Mouse (Mus musculus): ENCODE measurements around the gene Sdk1. TPM values are rescaled to one million over a fixed set of nuclear protein-coding genes. Genes with fewer than 3 reads are reported as not detected.

Sdk1 gene
- polyA plus RNA-seq, 1 experiment = 4.0 TPM

GRCm38 (mm10) chr5:141782330-141782729, 541.0 kb downstream of the Sdk1 start:
- no peak overlapping the region for H3K4me3 ChIP-seq (ENCODE audit: control insufficient read depth, low read depth, low read length)
- H3K27me3 ChIP-seq (ENCODE audit: control insufficient read depth, insufficient read depth, low read length) = no peaks in the 10 kb centered on the region
- TF ChIP-seq CTCF (IDR thresholded peaks at IDR 0.05; ENCODE audit: control insufficient read depth, insufficient read depth, insufficient replicate concordance, low read depth, low read length) = no peak
- no peak for TF ChIP-seq POLR2A (IDR thresholded peaks at IDR 0.05; ENCODE audit: control insufficient read depth, low read depth, low read length)
- H3K4me1 ChIP-seq (ENCODE audit: control insufficient read depth, insufficient read depth, low read length) = peaks cover 2% of the 10 kb centered on the region; the same call in 1 of the 2 replicates
- H3K27ac ChIP-seq (ENCODE audit: control insufficient read depth, insufficient read depth, low read depth, low read length) = no peak overlapping the region
- H3K36me3 ChIP-seq (ENCODE audit: control insufficient read depth, insufficient read depth, low read length) = no peaks in the 10 kb centered on the region

- TF ChIP-seq POLR2A (IDR thresholded peaks at IDR 0.05; ENCODE audit: control insufficient read depth, low read depth, low read length) = no peak
- no peak for TF ChIP-seq CTCF (IDR thresholded peaks at IDR 0.05; ENCODE audit: control insufficient read depth, insufficient read depth, insufficient replicate concordance, low read depth, low read length)
- Histone ChIP-seq H3K27ac (ENCODE audit: control insufficient read depth, insufficient read depth, low read depth, low read length) (no peak overlapping the region), H3K27me3 (ENCODE audit: control insufficient read depth, insufficient read depth, low read length) (no peaks in the 10 kb centered on the region), H3K4me3 (ENCODE audit: control insufficient read depth, low read depth, low read length) (no peak overlapping the region), H3K36me3 (ENCODE audit: control insufficient read depth, insufficient read depth, low read length) (no peaks in the 10 kb centered on the region), H3K4me1 (ENCODE audit: control insufficient read depth, insufficient read depth, low read length) (peaks cover 2% of the 10 kb centered on the region; the same call in 1 of the 2 replicates)
Measured at GRCm38 (mm10) chr5:141783516-141783915, 542.2 kb downstream of the Sdk1 start.

GRCm38 (mm10) chr5:141793926-141794325, 552.6 kb downstream of the Sdk1 start:
- Histone ChIP-seq H3K4me3 (ENCODE audit: control insufficient read depth, low read depth, low read length) (no peak overlapping the region), H3K27me3 (ENCODE audit: control insufficient read depth, insufficient read depth, low read length) (no peaks in the 10 kb centered on the region)
- TF ChIP-seq POLR2A (IDR thresholded peaks at IDR 0.05; ENCODE audit: control insufficient read depth, low read depth, low read length) = no peak
- TF ChIP-seq CTCF (IDR thresholded peaks at IDR 0.05; ENCODE audit: control insufficient read depth, insufficient read depth, insufficient replicate concordance, low read depth, low read length) = no peak

GRCm38 (mm10) chr5:141823823-141824330, 582.6 kb downstream of the Sdk1 start:
- Histone ChIP-seq H3K27ac (ENCODE audit: control insufficient read depth, insufficient read depth, low read depth, low read length) (no peak overlapping the region), H3K4me3 (ENCODE audit: control insufficient read depth, low read depth, low read length) (no peak overlapping the region), H3K27me3 (ENCODE audit: control insufficient read depth, insufficient read depth, low read length) (no peaks in the 10 kb centered on the region), H3K36me3 (ENCODE audit: control insufficient read depth, insufficient read depth, low read length) (no peaks in the 10 kb centered on the region), H3K4me1 (ENCODE audit: control insufficient read depth, insufficient read depth, low read length) (no peaks in the 10 kb centered on the region)
- TF ChIP-seq POLR2A (IDR thresholded peaks at IDR 0.05; ENCODE audit: control insufficient read depth, low read depth, low read length) = no peak
- no peak for TF ChIP-seq CTCF (IDR thresholded peaks at IDR 0.05; ENCODE audit: control insufficient read depth, insufficient read depth, insufficient replicate concordance, low read depth, low read length)

More at GRCm38 (mm10) chr5:141793926-141794325, 552.6 kb downstream of the Sdk1 start:
- Histone ChIP-seq H3K36me3 (ENCODE audit: control insufficient read depth, insufficient read depth, low read length) (no peaks in the 10 kb centered on the region), H3K27ac (ENCODE audit: control insufficient read depth, insufficient read depth, low read depth, low read length) (no peak overlapping the region), H3K4me1 (ENCODE audit: control insufficient read depth, insufficient read depth, low read length) (no peaks in the 10 kb centered on the region)

- H3K27ac ChIP-seq (ENCODE audit: control insufficient read depth, insufficient read depth, low read depth, low read length) = no peak overlapping the region
- H3K27me3 ChIP-seq (ENCODE audit: control insufficient read depth, insufficient read depth, low read length) = no peaks in the 10 kb centered on the region
Measured at GRCm38 (mm10) chr5:141824739-141825379, 583.6 kb downstream of the Sdk1 start.

GRCm38 (mm10) chr5:141835566-141835965, 594.3 kb downstream of the Sdk1 start:
- H3K4me1 ChIP-seq (ENCODE audit: control insufficient read depth, insufficient read depth, low read length) = no peaks in the 10 kb centered on the region
- H3K4me3 ChIP-seq (ENCODE audit: control insufficient read depth, low read depth, low read length) = no peak overlapping the region
- H3K27me3 ChIP-seq (ENCODE audit: control insufficient read depth, insufficient read depth, low read length) = no peaks in the 10 kb centered on the region
- H3K36me3 ChIP-seq (ENCODE audit: control insufficient read depth, insufficient read depth, low read length) = no peaks in the 10 kb centered on the region
- TF ChIP-seq POLR2A (IDR thresholded peaks at IDR 0.05; ENCODE audit: control insufficient read depth, low read depth, low read length) (no peak), CTCF (IDR thresholded peaks at IDR 0.05; ENCODE audit: control insufficient read depth, insufficient read depth, insufficient replicate concordance, low read depth, low read length) (no peak)
- H3K27ac ChIP-seq (ENCODE audit: control insufficient read depth, insufficient read depth, low read depth, low read length) = no peak overlapping the region

More at GRCm38 (mm10) chr5:141824739-141825379, 583.6 kb downstream of the Sdk1 start:
- H3K4me1 ChIP-seq (ENCODE audit: control insufficient read depth, insufficient read depth, low read length) = no peaks in the 10 kb centered on the region
- no peaks in the 10 kb centered on the region for H3K36me3 ChIP-seq (ENCODE audit: control insufficient read depth, insufficient read depth, low read length)
- no peak overlapping the region for H3K4me3 ChIP-seq (ENCODE audit: control insufficient read depth, low read depth, low read length)
- TF ChIP-seq POLR2A (IDR thresholded peaks at IDR 0.05; ENCODE audit: control insufficient read depth, low read depth, low read length) = no peak
- no peak for TF ChIP-seq CTCF (IDR thresholded peaks at IDR 0.05; ENCODE audit: control insufficient read depth, insufficient read depth, insufficient replicate concordance, low read depth, low read length)

GRCm38 (mm10) chr5:141836892-141837455, 595.7 kb downstream of the Sdk1 start:
- no peaks in the 10 kb centered on the region for H3K4me1 ChIP-seq (ENCODE audit: control insufficient read depth, insufficient read depth, low read length)
- no peaks in the 10 kb centered on the region for H3K27me3 ChIP-seq (ENCODE audit: control insufficient read depth, insufficient read depth, low read length)
- TF ChIP-seq POLR2A (IDR thresholded peaks at IDR 0.05; ENCODE audit: control insufficient read depth, low read depth, low read length) = no peak
- TF ChIP-seq CTCF (IDR thresholded peaks at IDR 0.05; ENCODE audit: control insufficient read depth, insufficient read depth, insufficient replicate concordance, low read depth, low read length) = no peak
- H3K36me3 ChIP-seq (ENCODE audit: control insufficient read depth, insufficient read depth, low read length) = no peaks in the 10 kb centered on the region
- no peak overlapping the region for H3K27ac ChIP-seq (ENCODE audit: control insufficient read depth, insufficient read depth, low read depth, low read length)
- no peak overlapping the region for H3K4me3 ChIP-seq (ENCODE audit: control insufficient read depth, low read depth, low read length)

Data from testis, adult 2 months (tissue).